Mouse (Mus musculus): ENCODE measurements at regions not wholly inside any gene's neighbourhood (a gene's known extent, or its start where the extent isn't known, plus 50 kb on each side); places are given as distances from the start of the nearest gene placed in this dataset.
A peak's percentile ranks its signal among the peaks of the same experiment; 100 is the strongest.

- no peak for DNase-seq (ENCODE audit: low spot score in 2 of 2)
Observed at GRCm38 (mm10) chr8:8183233-8183622, 477.8 kb downstream of the Efnb2 start.

- DNase-seq (ENCODE audit: low spot score in 2 of 2): no peak
Observed at GRCm38 (mm10) chr8:8182616-8183232, 478.3 kb downstream of the Efnb2 start.

GRCm38 (mm10) chr8:8182108-8182507 is 478.9 kb downstream of the Efnb2 start:
- DNase-seq (ENCODE audit: low spot score in 2 of 2): no peak

- peak in 1 of 2 experiments; percentile 29 for DNase-seq (ENCODE audit: low spot score in 2 of 2)
Observed at GRCm38 (mm10) chr8:8174286-8174685, 486.8 kb downstream of the Efnb2 start.

GRCm38 (mm10) chr8:8168674-8169073 is 492.4 kb downstream of the Efnb2 start:
- no peak for DNase-seq (ENCODE audit: low spot score in 2 of 2)

- DNase-seq (ENCODE audit: low spot score in 2 of 2): no peak
Observed at GRCm38 (mm10) chr8:8168250-8168649, 492.8 kb downstream of the Efnb2 start.

GRCm38 (mm10) chr8:8147527-8147926 is 513.5 kb downstream of the Efnb2 start:
- DNase-seq (ENCODE audit: low spot score in 2 of 2): no peak

- no peak for DNase-seq (ENCODE audit: low spot score in 2 of 2)
Observed at GRCm38 (mm10) chr8:8142933-8143495, 518.0 kb downstream of the Efnb2 start.

GRCm38 (mm10) chr8:8142461-8142860 is 518.6 kb downstream of the Efnb2 start:
- DNase-seq (ENCODE audit: low spot score in 2 of 2): no peak

GRCm38 (mm10) chr8:8139720-8140119 is 521.3 kb downstream of the Efnb2 start:
- DNase-seq (ENCODE audit: low spot score in 2 of 2): no peak

GRCm38 (mm10) chr8:8133001-8133785 is 527.8 kb downstream of the Efnb2 start:
- no peak for DNase-seq (ENCODE audit: low spot score in 2 of 2)

- DNase-seq (ENCODE audit: low spot score in 2 of 2): no peak
Observed at GRCm38 (mm10) chr8:8131961-8132376, 529.1 kb downstream of the Efnb2 start.

GRCm38 (mm10) chr8:8130806-8131205 is 530.2 kb downstream of the Efnb2 start:
- no peak for DNase-seq (ENCODE audit: low spot score in 2 of 2)

- DNase-seq (ENCODE audit: low spot score in 2 of 2): no peak
Observed at GRCm38 (mm10) chr8:8115595-8116429, 545.2 kb downstream of the Efnb2 start.

- DNase-seq (ENCODE audit: low spot score in 2 of 2): no peak
Observed at GRCm38 (mm10) chr8:8114604-8115003, 546.4 kb downstream of the Efnb2 start.

- DNase-seq (ENCODE audit: low spot score in 2 of 2): no peak
Observed at GRCm38 (mm10) chr8:8109785-8110350, 551.2 kb downstream of the Efnb2 start.

GRCm38 (mm10) chr8:8103492-8103891 is 557.5 kb downstream of the Efnb2 start:
- no peak for DNase-seq (ENCODE audit: low spot score in 2 of 2)

GRCm38 (mm10) chr8:8102010-8102727 is 558.9 kb downstream of the Efnb2 start:
- DNase-seq (ENCODE audit: low spot score in 2 of 2): no peak

GRCm38 (mm10) chr8:8092551-8092950 is 568.5 kb downstream of the Efnb2 start:
- DNase-seq (ENCODE audit: low spot score in 2 of 2): peak in 1 of 2 experiments; percentile 3

- DNase-seq (ENCODE audit: low spot score in 2 of 2): no peak
Observed at GRCm38 (mm10) chr8:8084652-8085051, 576.4 kb downstream of the Efnb2 start.

GRCm38 (mm10) chr8:8064074-8064473 is 597.0 kb downstream of the Efnb2 start:
- DNase-seq (ENCODE audit: low spot score in 2 of 2): no peak
